Mouse (Mus musculus): ENCODE results near the gene Olfr510.
"Not testable (repeated sequence)": the region's sequence is repeated elsewhere in the genome, so short reads cannot be mapped to it uniquely, and the experiment has no call there.

Olfr510 gene

GRCm38 (mm10) chr7:108666118-108666517 is at the start of gene Olfr510:
Olfr510 (plus strand) TSS chr7:108666418.
- no peak for DNase-seq (ENCODE audit: low read depth, low spot score)

DNA sequence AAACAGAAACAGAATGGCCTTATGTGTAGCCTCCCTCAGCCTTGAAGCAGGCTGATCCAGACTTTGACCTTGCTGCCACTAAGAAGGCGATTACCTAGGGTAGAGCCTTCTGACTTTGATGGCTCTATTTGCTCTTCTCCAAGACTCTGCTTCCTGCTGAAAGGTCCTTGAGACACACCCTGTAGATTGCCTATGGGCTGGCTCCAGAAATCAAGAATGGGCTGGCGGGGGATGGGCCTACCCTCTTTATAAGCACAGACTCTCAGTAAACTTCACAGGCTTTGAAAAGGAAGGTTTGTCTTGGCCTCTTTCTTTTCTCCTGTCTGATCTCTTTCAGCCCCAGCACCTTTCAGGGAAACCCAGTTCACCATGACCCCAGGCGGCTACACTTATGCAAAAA is 49.4 kb upstream of the Olfr510 start:
- DNase-seq (ENCODE audit: low read depth, low spot score): not testable (repeated sequence)

DNA sequence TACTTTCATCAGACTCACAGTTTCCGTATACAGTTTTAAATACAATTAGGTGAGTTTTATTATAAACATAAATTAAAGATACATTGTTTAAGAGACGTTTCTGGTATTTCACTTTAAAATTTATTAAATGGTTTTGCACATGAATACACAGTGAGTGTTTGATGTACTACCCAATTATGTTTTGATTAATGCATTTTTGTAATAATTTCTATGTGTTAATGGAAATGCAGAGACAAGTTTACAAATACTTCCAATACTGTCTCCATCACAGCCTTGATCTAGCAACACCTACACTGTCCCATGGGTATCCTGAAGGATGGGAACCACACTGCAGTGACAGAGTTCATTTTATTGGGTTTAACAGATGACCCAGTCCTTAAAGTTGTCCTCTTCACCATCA is 44.7 kb upstream of the Olfr510 start, which contains the start of gene Olfr507:
Gene Olfr507 (plus strand): TSS at position 301 of the 400 bp plus-strand sequence.
- DNase-seq (ENCODE audit: low read depth, low spot score): no peak

DNA sequence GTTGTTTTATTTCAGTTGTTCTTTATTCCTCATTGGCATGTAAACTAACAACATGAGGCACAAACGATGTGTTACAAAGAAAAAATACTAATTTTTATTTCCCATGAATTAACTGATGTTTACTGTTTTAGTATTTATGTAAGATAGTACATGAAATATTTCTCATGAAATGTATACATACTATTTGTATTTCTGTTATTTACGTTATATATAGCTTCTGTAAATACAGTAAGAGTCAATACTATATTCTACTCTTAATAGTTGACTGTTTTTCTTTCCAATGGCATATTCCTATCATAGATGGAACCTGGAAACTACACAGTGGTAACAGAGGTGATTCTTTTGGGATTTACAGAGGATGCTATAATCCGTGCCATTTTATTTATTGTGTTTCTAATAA is 36.5 kb upstream of the Olfr510 start, which contains the start of gene Olfr508:
Gene Olfr508 (plus strand): TSS at position 301 of the 400 bp plus-strand sequence.
- DNase-seq (ENCODE audit: low read depth, low spot score): no peak

DNA sequence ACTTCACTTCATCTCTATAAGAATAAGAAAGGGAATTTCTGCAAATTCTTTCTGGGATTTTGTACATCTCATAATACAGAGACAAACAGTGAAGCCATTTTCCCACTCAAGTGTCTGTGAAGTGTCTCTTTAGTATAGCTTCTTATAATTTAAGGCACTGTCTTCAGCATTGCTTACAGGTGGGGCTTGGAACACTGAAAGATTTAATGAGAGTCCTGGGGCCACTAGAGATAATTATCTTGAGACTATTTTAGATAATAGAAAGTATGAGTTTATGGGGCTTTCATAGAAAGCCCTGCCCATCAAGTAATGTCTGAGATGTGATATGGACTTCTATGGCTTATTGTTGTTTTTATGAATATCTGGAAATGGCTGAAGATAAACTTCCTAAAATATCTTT is 14.4 kb upstream of the Olfr510 start, which contains the start of gene Olfr509:
Gene Olfr509 (minus strand): TSS at position 101 of the 400 bp plus-strand sequence.
- DNase-seq (ENCODE audit: low read depth, low spot score): no peak

- DNase-seq (ENCODE audit: low read depth, low spot score): no peak
Measured at GRCm38 (mm10) chr7:108662419-108662818, 3.8 kb upstream of the Olfr510 start.

- DNase-seq (ENCODE audit: low read depth, low spot score): no peak
Measured at GRCm38 (mm10) chr7:108671058-108671457, 4.8 kb downstream of the Olfr510 start.

DNA sequence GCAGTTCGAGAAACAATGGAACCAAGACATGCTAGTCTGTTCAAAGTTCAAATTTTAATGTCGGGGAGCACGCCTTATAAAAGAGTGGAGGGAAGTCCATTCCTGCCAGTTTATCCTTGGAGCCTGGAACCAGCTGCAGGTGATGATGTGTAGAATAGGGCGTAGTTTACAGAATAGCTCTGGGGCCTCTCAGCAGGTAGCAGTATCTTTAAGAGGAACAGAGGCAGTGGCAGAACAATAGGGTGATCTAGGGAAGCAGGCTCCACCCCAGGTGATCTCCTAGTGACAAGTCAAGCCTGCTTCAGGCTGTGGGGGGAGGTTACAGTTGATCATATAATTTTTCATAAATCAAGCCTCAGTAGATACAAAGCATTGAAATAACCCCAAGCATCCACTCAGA is 12.7 kb downstream of the Olfr510 start:
- no peak for DNase-seq (ENCODE audit: low read depth, low spot score)

- no peak for DNase-seq (ENCODE audit: low read depth, low spot score)
Measured at GRCm38 (mm10) chr7:108713020-108713419, 46.8 kb downstream of the Olfr510 start, which contains the start of gene Olfr512. Olfr512 (plus strand) TSS chr7:108713320.

All from retina, postnatal 7 days (tissue).